Mouse (Mus musculus) stomach, embryonic 15.5 days (tissue): ENCODE measurements around the gene 2610507B11Rik. TPM values are rescaled to one million over a fixed set of nuclear protein-coding genes. Genes with fewer than 3 reads are reported as not detected.
"Not testable (repeated sequence)": the region's sequence is repeated elsewhere in the genome, so short reads cannot be mapped to it uniquely, and the experiment has no call there.

Source experiments
- ATAC-seq: fragments of 200-750 bp; cut with Nextera tagmentation; 2 replicates; pipeline ENCODE4 v1.8.0; 2017; ENCODE audit warnings: low read depth, moderate number of reproducible peaks, moderate TSS enrichment; ENCODE audit not compliant: insufficient read depth, low FRiP score
- H3K27ac ChIP-seq: fragments of 300-500 bp; sonication (generic); 2 replicates; pipeline ENCODE4 v1.5.1; 2015; ENCODE audit warnings: mild to moderate bottlenecking, inconsistent platforms
- H3K27me3 ChIP-seq: fragments of 300-500 bp; sonication (generic); replicated peaks from 2 replicates; pipeline ENCODE4 v1.6.1; 2015; ENCODE audit warnings: inconsistent platforms
- H3K36me3 ChIP-seq: fragments of 300-500 bp; sonication (generic); 2 replicates; pipeline ENCODE4 v1.6.1; 2015; ENCODE audit warnings: inconsistent platforms
- H3K4me1 ChIP-seq: fragments of 300-500 bp; sonication (generic); 2 replicates; pipeline ENCODE4 v1.6.1; 2015; ENCODE audit warnings: inconsistent platforms
- H3K4me2 ChIP-seq: fragments of 300-500 bp; sonication (generic); 2 replicates; pipeline ENCODE4 v1.6.1; 2015; ENCODE audit warnings: mild to moderate bottlenecking, inconsistent platforms
- H3K4me3 ChIP-seq: fragments of 300-500 bp; sonication (generic); replicated peaks from 2 replicates; pipeline ENCODE4 v1.5.1; 2015; ENCODE audit warnings: inconsistent platforms
- H3K9ac ChIP-seq: fragments of 300-500 bp; sonication (generic); 2 replicates; pipeline ENCODE4 v1.6.1; 2015; ENCODE audit warnings: inconsistent platforms
- H3K9me3 ChIP-seq: fragments of 300-500 bp; sonication (generic); 2 replicates; pipeline ENCODE4 v1.6.1; 2016; ENCODE audit warnings: inconsistent platforms
- WGBS: fragments of 180-500 bp; shearing (Covaris S2); methylation state at CpG from one replicate; pipeline ENCODE4 v1.1.7; 2015; 5-methylcytosine and 5-hydroxymethylcytosine counted together
- polyA plus RNA-seq: library from polyadenylated mRNA; unstranded; fragments of >200 nt; fragmentation: Nextera tagmentation; extraction: Ambion mirVana; gene quantifications from 2 replicates; pipeline ENCODE4 v1.2.1, GENCODE M21; 2015

2610507B11Rik gene
- polyA plus RNA-seq, 1 experiment from 2014 or later = 82.5 TPM

DNA sequence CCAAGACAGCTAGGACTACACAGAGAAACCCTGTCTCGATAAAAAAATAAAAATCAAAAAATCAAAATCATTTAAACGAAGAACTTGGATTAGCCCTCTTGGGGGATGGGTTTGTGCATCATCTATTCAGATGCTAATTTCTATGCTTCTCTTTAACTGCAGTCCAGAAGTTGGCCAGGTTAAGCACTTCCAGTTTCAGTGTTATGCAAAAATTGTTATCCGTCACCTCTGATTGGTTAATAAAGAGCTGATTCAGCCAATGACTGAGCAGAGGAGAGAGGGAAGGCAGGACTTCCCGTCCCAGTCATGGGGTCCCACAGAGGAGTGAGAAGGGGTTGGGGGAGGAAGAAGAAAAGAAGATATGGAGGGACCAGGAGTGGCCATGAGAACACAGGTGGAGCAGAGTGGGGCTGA is 13.8 kb upstream of the 2610507B11Rik start:
- Histone ChIP-seq H3K27me3 (no peaks in the 10 kb centered on the region), H3K27ac (peak overlapping the region; percentile 73), H3K9me3 (no peaks in the 10 kb centered on the region), H3K36me3 (peaks cover 15% of the 10 kb centered on the region), H3K4me1 (peaks cover 15% of the 10 kb centered on the region), H3K4me2 (peak overlapping the region; percentile 34), H3K4me3 (no peak overlapping the region), H3K9ac (no peak overlapping the region)
- ATAC-seq = no peak
- 69% methylated on average over 4 of the region's 4 CpGs for WGBS

DNA sequence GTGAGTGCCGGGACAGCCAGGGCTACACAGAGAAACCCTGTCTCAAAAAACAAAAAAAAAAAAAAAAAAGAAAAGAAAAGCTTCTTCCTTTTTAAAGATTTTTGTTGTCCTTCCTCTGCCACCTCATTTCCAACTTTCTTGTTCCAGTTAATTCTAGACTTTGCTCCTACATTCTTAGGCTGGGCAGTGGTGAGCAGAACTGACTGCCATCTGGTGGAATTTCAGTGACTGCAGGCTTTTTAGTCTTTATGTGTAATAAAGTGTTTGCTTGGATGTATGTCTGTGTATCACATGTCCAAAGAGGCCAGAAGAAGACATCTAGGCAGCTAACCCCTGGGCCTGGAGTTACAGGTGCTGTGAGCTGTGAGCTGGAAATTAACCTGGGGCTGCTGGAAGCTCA is 4.9 kb upstream of the 2610507B11Rik start:
- no peak overlapping the region for H3K27ac ChIP-seq
- no peak overlapping the region for H3K4me3 ChIP-seq
- H3K4me1 ChIP-seq = no peaks in the 10 kb centered on the region
- no peak overlapping the region for H3K4me2 ChIP-seq
- WGBS = 100% methylated on average over 1 of the region's 1 CpGs
- ATAC-seq = no peak
- peaks cover 28% of the 10 kb centered on the region for H3K36me3 ChIP-seq
- H3K9me3 ChIP-seq = no peaks in the 10 kb centered on the region
- H3K27me3 ChIP-seq = no peaks in the 10 kb centered on the region
- no peak overlapping the region for H3K9ac ChIP-seq

DNA sequence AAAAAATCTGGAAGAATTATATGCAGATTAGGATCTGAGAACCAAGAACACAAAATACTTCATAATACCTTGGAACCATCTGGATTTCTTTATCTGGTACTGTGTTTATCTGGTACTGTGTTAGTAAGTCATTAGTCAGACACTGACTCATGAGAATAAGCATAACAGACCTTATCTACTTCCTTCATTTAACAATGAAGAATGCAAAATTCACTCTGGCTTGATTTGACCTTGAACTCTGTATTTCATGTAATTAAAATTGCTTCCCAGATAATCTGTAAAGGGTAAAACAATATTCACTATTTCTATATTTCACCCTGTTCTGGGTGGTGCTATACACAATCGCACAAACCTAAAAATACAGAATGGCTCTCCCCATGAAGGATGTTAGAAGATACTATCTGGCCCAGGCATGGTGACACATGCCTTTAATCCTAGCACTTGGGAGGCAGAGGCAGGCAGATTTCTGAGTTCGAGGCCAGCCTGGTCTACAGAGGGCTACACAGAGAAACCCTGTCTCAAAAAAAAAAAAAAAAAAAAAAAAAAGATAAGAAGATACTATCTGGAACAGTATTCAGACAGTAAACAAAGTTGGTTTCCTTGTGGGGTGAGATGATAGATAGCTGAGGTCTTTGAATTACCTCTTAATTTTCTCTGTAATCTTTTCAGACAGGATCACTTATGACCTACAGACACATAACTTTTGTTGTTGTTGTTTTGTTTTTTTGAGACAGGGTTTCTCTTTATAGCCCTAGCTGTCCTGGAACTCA is 878 bp upstream of the 2610507B11Rik start:
- no peak for ATAC-seq

DNA sequence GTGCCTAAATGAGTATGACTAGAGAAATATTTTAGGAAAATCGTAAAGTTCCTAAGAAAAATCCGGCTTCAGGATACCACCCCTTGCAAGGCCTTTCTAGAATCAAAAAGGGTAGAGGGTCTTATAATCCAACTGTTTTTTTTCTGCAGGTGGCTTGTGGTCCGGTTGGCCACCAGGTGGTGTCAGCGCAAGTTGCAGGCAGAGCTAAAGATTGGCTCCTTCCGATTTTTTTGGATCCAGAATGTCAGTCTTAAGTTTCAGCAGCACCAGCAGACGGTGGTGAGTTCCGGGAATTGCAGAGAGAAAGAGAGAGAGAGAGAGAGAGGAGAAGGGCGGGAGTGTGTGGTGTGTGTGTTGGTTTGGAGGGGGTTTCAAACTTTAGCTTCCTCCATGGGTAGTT is 998 bp downstream of the 2610507B11Rik start:
- peak overlapping the region; percentile 85 for H3K4me3 ChIP-seq
- H3K9ac ChIP-seq = no peak overlapping the region
- H3K36me3 ChIP-seq = peaks cover 27% of the 10 kb centered on the region
- H3K4me1 ChIP-seq = peaks cover 7% of the 10 kb centered on the region
- no peaks in the 10 kb centered on the region for H3K9me3 ChIP-seq
- peak overlapping the region; percentile 74 for H3K4me2 ChIP-seq
- WGBS = under 1% methylated on average over 8 of the region's 8 CpGs
- peak overlapping the region; percentile 86 for H3K27ac ChIP-seq
- no peaks in the 10 kb centered on the region for H3K27me3 ChIP-seq
- no peak for ATAC-seq

More for the DNA sequence above, 878 bp upstream of the 2610507B11Rik start:
- no peaks in the 10 kb centered on the region for H3K27me3 ChIP-seq
- no peak overlapping the region for H3K27ac ChIP-seq
- H3K9ac ChIP-seq = no peak overlapping the region
- peak overlapping the region; percentile 74 for H3K4me2 ChIP-seq
- peak overlapping the region; percentile 85 for H3K4me3 ChIP-seq
- 95% methylated on average over 2 of the region's 2 CpGs for WGBS
- H3K9me3 ChIP-seq = no peaks in the 10 kb centered on the region
- H3K4me1 ChIP-seq = peaks cover 7% of the 10 kb centered on the region
- H3K36me3 ChIP-seq = peaks cover 20% of the 10 kb centered on the region

DNA sequence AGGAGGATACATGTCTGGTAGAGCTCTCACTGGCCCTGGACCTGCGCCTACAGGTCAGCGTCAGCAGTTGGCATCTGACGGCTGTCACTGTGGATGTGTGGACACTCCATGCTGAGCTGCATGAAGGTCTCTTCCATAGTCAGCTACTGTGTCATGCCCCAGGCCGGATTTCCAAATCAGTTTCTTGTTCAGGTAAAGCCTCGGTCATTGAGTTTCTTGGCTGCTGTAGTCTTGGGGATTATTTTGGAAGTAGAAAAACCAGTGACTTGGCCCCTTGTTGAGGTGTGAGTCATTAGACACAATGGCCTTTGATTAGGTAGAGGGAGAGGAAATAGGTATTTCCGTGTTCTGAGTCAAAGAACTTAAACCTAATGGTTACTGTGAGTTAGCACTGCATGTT is 4.0 kb downstream of the 2610507B11Rik start:
- no peak overlapping the region for H3K4me3 ChIP-seq
- H3K27me3 ChIP-seq = no peaks in the 10 kb centered on the region
- ATAC-seq = no peak
- WGBS = 82% methylated on average over 6 of the region's 6 CpGs
- H3K36me3 ChIP-seq = peaks cover 45% of the 10 kb centered on the region
- H3K9me3 ChIP-seq = no peaks in the 10 kb centered on the region
- no peak overlapping the region for H3K4me2 ChIP-seq
- peaks cover 7% of the 10 kb centered on the region for H3K4me1 ChIP-seq
- no peak overlapping the region for H3K27ac ChIP-seq
- H3K9ac ChIP-seq = no peak overlapping the region

DNA sequence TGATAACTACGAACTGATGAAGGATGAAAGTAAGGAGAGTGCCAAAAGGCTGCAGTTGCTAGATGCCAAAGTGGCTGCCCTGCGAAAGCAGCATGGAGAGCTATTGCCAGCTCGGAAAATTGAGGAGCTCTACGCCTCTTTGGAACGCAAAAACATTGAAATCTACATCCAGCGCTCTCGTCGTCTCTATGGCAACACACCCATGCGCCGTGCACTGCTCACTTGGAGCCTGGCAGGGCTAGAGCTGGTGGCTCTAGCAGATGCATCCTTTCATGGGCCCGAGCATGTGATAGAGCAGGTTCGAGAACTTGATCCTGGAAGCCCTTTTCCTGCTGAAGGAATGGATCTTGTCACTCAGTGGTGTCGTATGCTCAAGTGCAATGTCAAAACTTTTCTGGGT is 10.4 kb downstream of the 2610507B11Rik start:
- H3K27me3 ChIP-seq = no peaks in the 10 kb centered on the region
- no peak overlapping the region for H3K4me3 ChIP-seq
- no peaks in the 10 kb centered on the region for H3K4me1 ChIP-seq
- 89% methylated on average over 13 of the region's 13 CpGs for WGBS
- no peak overlapping the region for H3K27ac ChIP-seq
- H3K4me2 ChIP-seq = no peak overlapping the region
- no peak for ATAC-seq
- H3K9ac ChIP-seq = no peak overlapping the region
- peaks cover 74% of the 10 kb centered on the region for H3K36me3 ChIP-seq
- no peaks in the 10 kb centered on the region for H3K9me3 ChIP-seq

DNA sequence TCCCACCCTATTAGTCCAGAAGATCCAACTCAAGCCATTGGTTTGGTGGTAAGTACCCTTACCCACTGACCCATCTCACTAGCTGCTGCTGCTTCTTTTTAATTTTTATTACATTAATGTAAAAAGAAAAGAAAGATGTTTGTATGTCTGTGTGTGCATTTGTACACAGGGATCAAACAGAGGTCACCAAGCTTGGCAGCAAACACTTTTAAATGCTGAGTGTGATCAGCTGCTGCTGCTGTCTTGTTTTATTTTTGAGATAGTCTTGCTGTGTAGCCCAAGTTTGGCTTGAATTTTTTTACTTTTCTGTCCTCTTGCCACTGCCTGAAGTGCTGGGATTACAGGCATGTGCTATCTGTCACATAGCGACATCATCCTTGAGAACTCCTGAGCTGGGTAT is 14.0 kb downstream of the 2610507B11Rik start:
- Histone ChIP-seq H3K9me3 (no peaks in the 10 kb centered on the region), H3K27ac (no peak overlapping the region), H3K36me3 (peaks cover 82% of the 10 kb centered on the region), H3K4me3 (no peak overlapping the region), H3K9ac (no peak overlapping the region), H3K27me3 (no peaks in the 10 kb centered on the region), H3K4me1 (no peaks in the 10 kb centered on the region), H3K4me2 (no peak overlapping the region)
- WGBS = 96% methylated on average over 1 of the region's 1 CpGs
- ATAC-seq = no peak

DNA sequence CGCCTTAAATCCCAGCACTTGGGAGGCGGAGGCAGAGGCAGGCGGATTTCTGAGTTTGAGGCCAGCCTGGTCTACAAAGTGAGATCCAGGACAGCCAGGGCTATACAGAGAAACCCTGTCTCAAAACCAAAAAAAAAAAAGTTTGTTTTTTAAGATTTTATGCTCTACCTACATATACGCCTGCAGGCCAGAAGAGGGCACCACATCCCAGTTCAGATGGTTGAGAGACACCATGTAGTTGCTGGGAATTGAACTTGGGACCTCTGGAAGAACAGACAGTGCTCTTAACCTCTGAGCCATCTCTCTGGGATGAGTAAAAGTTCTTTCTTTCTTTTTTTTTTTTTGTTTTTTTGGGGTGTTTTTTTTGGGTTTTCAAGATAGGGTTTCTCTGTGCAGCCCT is 14.6 kb downstream of the 2610507B11Rik start:
- WGBS = 93% methylated on average over 4 of the region's 4 CpGs
- ATAC-seq, H3K27me3 ChIP-seq, H3K27ac ChIP-seq, H3K4me3 ChIP-seq, H3K9me3 ChIP-seq, H3K4me1 ChIP-seq, H3K4me2 ChIP-seq, H3K9ac ChIP-seq: not testable (repeated sequence)
- peaks cover 85% of the 10 kb centered on the region for H3K36me3 ChIP-seq

DNA sequence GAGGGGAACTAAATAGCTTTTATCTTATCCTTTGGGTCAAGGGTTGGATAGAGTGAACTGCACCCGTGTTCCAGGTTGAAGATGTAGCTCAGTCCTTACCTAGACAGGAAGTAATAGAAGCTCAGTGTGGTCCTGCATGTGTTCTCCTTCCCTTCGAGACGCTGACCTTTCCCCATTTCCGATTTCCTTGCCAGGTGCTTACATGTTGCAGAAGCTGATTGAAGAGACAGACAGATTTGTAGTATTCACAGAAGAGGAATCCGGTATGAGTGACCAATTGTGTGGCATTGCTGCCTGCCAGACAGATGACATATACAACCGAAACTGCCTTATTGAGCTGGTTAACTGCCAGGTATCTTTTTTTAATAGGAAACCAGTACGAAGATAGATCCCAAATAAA is 17.3 kb downstream of the 2610507B11Rik start:
- Histone ChIP-seq H3K9ac (no peak overlapping the region), H3K4me2 (no peak overlapping the region), H3K27ac (no peak overlapping the region), H3K27me3 (no peaks in the 10 kb centered on the region), H3K4me3 (no peak overlapping the region), H3K4me1 (no peaks in the 10 kb centered on the region), H3K9me3 (no peaks in the 10 kb centered on the region), H3K36me3 (peaks cover 82% of the 10 kb centered on the region)
- 78% methylated on average over 7 of the region's 7 CpGs for WGBS
- ATAC-seq = no peak

DNA sequence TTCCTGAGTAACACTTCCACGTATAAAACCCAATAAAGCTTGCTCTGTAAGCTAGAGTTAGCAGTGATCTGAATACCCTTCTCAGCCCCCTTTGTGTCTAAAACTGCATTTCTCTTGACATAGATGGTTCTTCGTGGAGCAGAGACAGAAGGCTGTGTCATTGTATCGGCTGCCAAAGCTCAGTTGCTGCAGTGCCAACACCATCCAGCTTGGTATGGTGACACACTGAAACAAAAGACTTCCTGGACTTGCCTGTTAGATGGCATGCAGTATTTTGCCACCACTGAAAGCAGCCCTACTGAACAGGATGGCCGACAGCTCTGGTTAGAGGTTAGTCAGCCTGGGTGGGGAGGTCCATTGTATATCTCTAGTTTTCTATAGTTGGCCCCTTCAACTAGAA is 18.0 kb downstream of the 2610507B11Rik start:
- Histone ChIP-seq H3K36me3 (peaks cover 82% of the 10 kb centered on the region), H3K27me3 (no peaks in the 10 kb centered on the region), H3K4me3 (no peak overlapping the region), H3K4me2 (no peak overlapping the region), H3K9me3 (no peaks in the 10 kb centered on the region), H3K27ac (no peak overlapping the region), H3K4me1 (no peaks in the 10 kb centered on the region), H3K9ac (no peak overlapping the region)
- no peak for ATAC-seq
- WGBS = 86% methylated on average over 4 of the region's 4 CpGs

DNA sequence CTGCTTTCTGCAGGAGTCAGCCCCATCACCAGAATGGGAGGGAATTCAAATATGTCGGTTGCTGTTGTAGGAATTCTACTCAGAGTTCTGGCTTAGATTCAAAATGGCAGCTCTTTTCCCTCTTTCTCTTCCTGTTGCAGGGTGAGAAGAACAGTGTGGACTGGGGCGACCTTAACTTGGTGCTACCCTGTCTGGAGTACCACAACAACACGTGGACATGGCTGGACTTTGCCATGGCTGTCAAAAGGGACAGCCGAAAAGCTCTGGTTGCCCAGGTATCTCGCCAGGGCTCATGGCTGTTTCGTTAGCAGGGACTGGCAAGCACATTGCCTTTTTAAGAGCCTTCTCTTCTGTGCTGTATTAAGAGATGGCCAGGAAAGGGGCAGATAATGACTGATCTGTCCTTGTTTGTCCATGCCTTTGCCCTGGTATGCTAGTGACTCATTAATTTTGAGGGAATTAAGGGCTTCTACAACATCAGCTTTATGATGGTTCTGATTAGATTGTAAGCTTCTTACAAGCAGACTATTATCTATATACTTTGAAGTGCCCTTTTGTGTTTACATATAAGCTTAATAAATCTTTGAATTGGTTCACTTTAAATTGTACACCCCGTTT is 27.7 kb downstream of the 2610507B11Rik start:
- no peak overlapping the region for H3K4me3 ChIP-seq
- no peaks in the 10 kb centered on the region for H3K4me1 ChIP-seq
- H3K27ac ChIP-seq = no peak overlapping the region
- no peak overlapping the region for H3K4me2 ChIP-seq
- no peak overlapping the region for H3K9ac ChIP-seq
- no peak for ATAC-seq
- 83% methylated on average over 7 of the region's 7 CpGs for WGBS
- peaks cover 51% of the 10 kb centered on the region for H3K36me3 ChIP-seq
- no peaks in the 10 kb centered on the region for H3K27me3 ChIP-seq
- no peaks in the 10 kb centered on the region for H3K9me3 ChIP-seq

DNA sequence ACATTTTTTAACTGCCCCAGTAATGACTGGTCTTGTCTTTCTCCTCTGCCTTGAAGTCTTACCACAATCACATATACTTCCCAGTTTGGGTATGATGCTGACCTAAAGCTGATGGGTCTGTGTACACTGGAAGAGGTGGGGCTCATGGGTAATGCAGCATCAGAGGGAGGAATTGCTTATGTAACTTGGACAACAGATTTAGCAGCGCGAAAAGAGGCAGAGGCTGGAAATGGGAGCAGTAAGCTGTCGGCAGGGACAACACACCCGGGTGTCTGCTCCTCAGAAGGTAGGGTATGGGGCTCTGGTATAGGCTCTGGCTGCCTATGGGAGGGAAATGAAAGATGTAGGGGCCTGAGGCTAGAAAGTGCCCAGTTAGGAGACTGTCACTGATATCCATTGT is 29.1 kb downstream of the 2610507B11Rik start, which contains the start of gene BC030499:
Gene BC030499 (plus strand): TSS at position 188 of the 400 bp plus-strand sequence.
- H3K9me3 ChIP-seq = no peaks in the 10 kb centered on the region
- H3K36me3 ChIP-seq = peaks cover 38% of the 10 kb centered on the region
- H3K27ac ChIP-seq = no peak within 1 kb of the TSS
- ATAC-seq = no peak
- H3K9ac ChIP-seq = no peak within 1 kb of the TSS
- WGBS = 87% methylated on average over 4 of the region's 4 CpGs
- no peaks in the 10 kb centered on the region for H3K4me1 ChIP-seq
- H3K27me3 ChIP-seq = no peaks in the 10 kb centered on the region
- no peak within 1 kb of the TSS for H3K4me3 ChIP-seq
- H3K4me2 ChIP-seq = no peak within 1 kb of the TSS
